Mouse (Mus musculus): Measurements from ENCODE around the gene Bicdl1. TPM values are rescaled to one million over a fixed set of nuclear protein-coding genes. Genes with fewer than 3 reads are reported as not detected.

Gene Bicdl1
- polyA plus RNA-seq, 1 experiment from 2014 or later = 16.8 TPM

GRCm38 (mm10) chr5:115714761-115715160, 16.7 kb downstream of the Bicdl1 start:
- Histone ChIP-seq H3K27ac (replicated peaks) (no peak overlapping the region), H3K36me3 (ENCODE audit: control insufficient read depth, insufficient read depth, low read length) (no peaks in the 10 kb centered on the region), H3K4me1 (replicated peaks; ENCODE audit: control insufficient read depth, insufficient read depth) (no peaks in the 10 kb centered on the region), H3K4me3 (ENCODE audit: low read depth, low read length) (no peak overlapping the region), H3K27me3 (ENCODE audit: control insufficient read depth, insufficient read depth, low read length) (no peaks in the 10 kb centered on the region), H3K4me2 (replicated peaks; ENCODE audit: low read depth) (no peak overlapping the region), H3K9ac (ENCODE audit: low read length) (no peak overlapping the region), H3K9me3 (ENCODE audit: control insufficient read depth, low read length) (no peaks in the 10 kb centered on the region)
- ATAC-seq (ENCODE audit: low FRiP score, low TSS enrichment) (no peak), DNase-seq (ENCODE audit: low spot score) (no peak)
- WGBS = 86% methylated on average over 7 of the region's 7 CpGs
- TF ChIP-seq EP300 (optimal IDR thresholded peaks at IDR 0.05) = no peak
- TF ChIP-seq CTCF (IDR thresholded peaks at IDR 0.05; ENCODE audit: low read depth) = no peak

- H3K27ac ChIP-seq (replicated peaks) = no peak overlapping the region
- DNase-seq (ENCODE audit: low spot score) (no peak), ATAC-seq (ENCODE audit: low FRiP score, low TSS enrichment) (no peak)
- no peaks in the 10 kb centered on the region for H3K9me3 ChIP-seq (ENCODE audit: control insufficient read depth, low read length)
- H3K36me3 ChIP-seq (ENCODE audit: control insufficient read depth, insufficient read depth, low read length) = no peaks in the 10 kb centered on the region
- TF ChIP-seq EP300 (optimal IDR thresholded peaks at IDR 0.05) = no peak
- TF ChIP-seq CTCF (IDR thresholded peaks at IDR 0.05; ENCODE audit: low read depth) = no peak
- no peak overlapping the region for H3K4me3 ChIP-seq (ENCODE audit: low read depth, low read length)
- H3K9ac ChIP-seq (ENCODE audit: low read length) = no peak overlapping the region
- 65% methylated on average over 6 of the region's 6 CpGs for WGBS
- H3K4me1 ChIP-seq (replicated peaks; ENCODE audit: control insufficient read depth, insufficient read depth) = no peaks in the 10 kb centered on the region
- no peaks in the 10 kb centered on the region for H3K27me3 ChIP-seq (ENCODE audit: control insufficient read depth, insufficient read depth, low read length)
- no peak overlapping the region for H3K4me2 ChIP-seq (replicated peaks; ENCODE audit: low read depth)
Observed at GRCm38 (mm10) chr5:115712487-115712886, 18.9 kb downstream of the Bicdl1 start.

- H3K4me2 ChIP-seq (replicated peaks; ENCODE audit: low read depth) = no peak overlapping the region
- no peak overlapping the region for H3K4me3 ChIP-seq (ENCODE audit: low read depth, low read length)
- no peaks in the 10 kb centered on the region for H3K27me3 ChIP-seq (ENCODE audit: control insufficient read depth, insufficient read depth, low read length)
- TF ChIP-seq CTCF (IDR thresholded peaks at IDR 0.05; ENCODE audit: low read depth) = no peak
- TF ChIP-seq EP300 (optimal IDR thresholded peaks at IDR 0.05) = no peak
- H3K36me3 ChIP-seq (ENCODE audit: control insufficient read depth, insufficient read depth, low read length) = no peaks in the 10 kb centered on the region
- WGBS = 62% methylated on average over 11 of the region's 11 CpGs
- H3K9me3 ChIP-seq (ENCODE audit: control insufficient read depth, low read length) = no peaks in the 10 kb centered on the region
- no peak overlapping the region for H3K9ac ChIP-seq (ENCODE audit: low read length)
- ATAC-seq (ENCODE audit: low FRiP score, low TSS enrichment) (no peak), DNase-seq (ENCODE audit: low spot score) (no peak)
- H3K4me1 ChIP-seq (replicated peaks; ENCODE audit: control insufficient read depth, insufficient read depth) = no peaks in the 10 kb centered on the region
- H3K27ac ChIP-seq (replicated peaks) = no peak overlapping the region
Observed at GRCm38 (mm10) chr5:115711636-115712419, 19.6 kb downstream of the Bicdl1 start.

- no peak overlapping the region for H3K4me2 ChIP-seq (replicated peaks; ENCODE audit: low read depth)
- H3K4me1 ChIP-seq (replicated peaks; ENCODE audit: control insufficient read depth, insufficient read depth) = no peaks in the 10 kb centered on the region
- ATAC-seq (ENCODE audit: low FRiP score, low TSS enrichment) = no peak
- no peaks in the 10 kb centered on the region for H3K27me3 ChIP-seq (ENCODE audit: control insufficient read depth, insufficient read depth, low read length)
- no peak overlapping the region for H3K27ac ChIP-seq (replicated peaks)
- no peaks in the 10 kb centered on the region for H3K36me3 ChIP-seq (ENCODE audit: control insufficient read depth, insufficient read depth, low read length)
- no peak for DNase-seq (ENCODE audit: low spot score)
- no peaks in the 10 kb centered on the region for H3K9me3 ChIP-seq (ENCODE audit: control insufficient read depth, low read length)
- whole genome bisulfite sequencing = 75% methylated on average over 4 of the region's 4 CpGs
- H3K4me3 ChIP-seq (ENCODE audit: low read depth, low read length) = no peak overlapping the region
- H3K9ac ChIP-seq (ENCODE audit: low read length) = no peak overlapping the region
- no peak for TF ChIP-seq CTCF (IDR thresholded peaks at IDR 0.05; ENCODE audit: low read depth)
- no peak for TF ChIP-seq EP300 (optimal IDR thresholded peaks at IDR 0.05)
Observed at GRCm38 (mm10) chr5:115710171-115710570, 21.2 kb downstream of the Bicdl1 start.

GRCm38 (mm10) chr5:115708930-115709329, 22.5 kb downstream of the Bicdl1 start:
- H3K9me3 ChIP-seq (ENCODE audit: control insufficient read depth, low read length) = no peaks in the 10 kb centered on the region
- no peak for TF ChIP-seq CTCF (IDR thresholded peaks at IDR 0.05; ENCODE audit: low read depth)
- H3K4me1 ChIP-seq (replicated peaks; ENCODE audit: control insufficient read depth, insufficient read depth) = no peaks in the 10 kb centered on the region
- H3K4me3 ChIP-seq (ENCODE audit: low read depth, low read length) = no peak overlapping the region
- no peaks in the 10 kb centered on the region for H3K36me3 ChIP-seq (ENCODE audit: control insufficient read depth, insufficient read depth, low read length)
- H3K27me3 ChIP-seq (ENCODE audit: control insufficient read depth, insufficient read depth, low read length) = no peaks in the 10 kb centered on the region
- H3K27ac ChIP-seq (replicated peaks) = no peak overlapping the region
- WGBS = 55% methylated on average over 3 of the region's 3 CpGs
- ATAC-seq (ENCODE audit: low FRiP score, low TSS enrichment) = no peak
- H3K4me2 ChIP-seq (replicated peaks; ENCODE audit: low read depth) = no peak overlapping the region
- DNase-seq (ENCODE audit: low spot score) = no peak
- H3K9ac ChIP-seq (ENCODE audit: low read length) = no peak overlapping the region

- Histone ChIP-seq H3K27me3 (ENCODE audit: control insufficient read depth, insufficient read depth, low read length) (no peaks in the 10 kb centered on the region), H3K36me3 (ENCODE audit: control insufficient read depth, insufficient read depth, low read length) (no peaks in the 10 kb centered on the region), H3K9ac (ENCODE audit: low read length) (no peak overlapping the region), H3K4me2 (replicated peaks; ENCODE audit: low read depth) (no peak overlapping the region), H3K27ac (replicated peaks) (no peak overlapping the region), H3K9me3 (ENCODE audit: control insufficient read depth, low read length) (no peaks in the 10 kb centered on the region), H3K4me1 (replicated peaks; ENCODE audit: control insufficient read depth, insufficient read depth) (no peaks in the 10 kb centered on the region), H3K4me3 (ENCODE audit: low read depth, low read length) (no peak overlapping the region)
- ATAC-seq (ENCODE audit: low FRiP score, low TSS enrichment) (no peak), DNase-seq (ENCODE audit: low spot score) (no peak)
- TF ChIP-seq EP300 (optimal IDR thresholded peaks at IDR 0.05) = no peak
- no peak for TF ChIP-seq CTCF (IDR thresholded peaks at IDR 0.05; ENCODE audit: low read depth)
- 45% methylated on average over 3 of the region's 3 CpGs for WGBS
Observed at GRCm38 (mm10) chr5:115701981-115702380, 29.4 kb downstream of the Bicdl1 start.

Measured in stomach, postnatal 0 days (tissue).